Mouse (Mus musculus): ENCODE data around the gene Tomm34. TPM values are rescaled to one million over a fixed set of nuclear protein-coding genes. Genes with fewer than 3 reads are reported as not detected.
A peak's percentile ranks its signal among the peaks of the same experiment; 100 is the strongest.

Gene Tomm34
- polyA plus RNA-seq, 1 experiment, result 31.0 TPM

DNA sequence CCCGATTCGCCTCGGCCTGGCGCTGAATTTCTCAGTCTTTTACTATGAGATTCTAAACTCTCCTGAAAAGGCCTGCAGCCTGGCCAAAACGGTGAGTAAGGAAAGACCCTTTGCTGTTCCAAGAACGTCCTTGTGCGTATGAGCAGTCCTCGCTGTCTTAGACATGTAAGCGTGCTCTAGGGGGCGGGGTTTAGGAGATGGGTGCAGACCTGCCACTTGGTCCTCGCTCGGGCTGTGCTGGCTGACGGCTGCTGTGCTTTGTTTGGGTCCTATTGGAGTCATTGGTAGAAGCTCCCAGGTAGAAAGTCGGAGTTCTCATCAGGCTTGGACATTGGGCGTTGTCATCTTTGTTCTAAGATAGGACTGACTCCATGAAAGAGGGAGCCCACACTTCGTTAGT, 55.7 kb downstream of the Tomm34 start:
- WGBS, result 94% methylated on average over 16 of the region's 16 CpGs
- H3K36me3 ChIP-seq (ENCODE audit: control insufficient read depth, insufficient read depth, low read length), result peaks cover 10% of the 10 kb centered on the region
- no peak for DNase-seq
- TF ChIP-seq CTCF (conservative IDR thresholded peaks at IDR 0.05; ENCODE audit: insufficient read depth, insufficient read length, low read depth, low read length), result no peak
- no peak for TF ChIP-seq POLR2A (IDR thresholded peaks at IDR 0.05; ENCODE audit: low read depth, low read length)
- no peak overlapping the region for H3K4me3 ChIP-seq (ENCODE audit: insufficient read depth, low read depth, low read length)
- no peaks in the 10 kb centered on the region for H3K4me1 ChIP-seq (ENCODE audit: control insufficient read depth, insufficient read depth, low read length)
- no peaks in the 10 kb centered on the region for H3K27me3 ChIP-seq (replicated peaks; ENCODE audit: control insufficient read depth, insufficient read depth, low read length)
- H3K27ac ChIP-seq (ENCODE audit: insufficient read depth, low read depth, low read length), result no peak overlapping the region

DNA sequence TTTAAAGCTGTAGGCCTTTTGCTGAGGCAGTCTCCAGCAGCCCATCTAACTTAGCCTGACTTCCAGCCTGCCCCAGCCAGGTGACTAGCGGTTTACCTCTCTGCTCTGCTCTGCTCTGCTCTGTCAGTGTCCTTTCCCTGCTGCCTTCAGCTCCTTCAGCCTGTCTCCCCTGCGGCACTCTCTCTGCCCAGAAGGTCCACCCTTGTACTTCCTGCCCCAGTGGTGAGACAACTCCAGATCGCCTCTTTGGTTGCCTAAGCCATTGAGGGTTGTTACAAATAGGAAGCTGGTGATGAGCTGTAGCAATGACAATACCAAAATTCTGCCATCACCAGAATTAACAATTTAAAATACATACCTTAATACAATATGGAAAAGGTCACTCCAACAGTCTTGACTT, 60.0 kb downstream of the Tomm34 start:
- Histone ChIP-seq H3K4me1 (ENCODE audit: control insufficient read depth, insufficient read depth, low read length) (peaks cover 23% of the 10 kb centered on the region), H3K4me3 (ENCODE audit: insufficient read depth, low read depth, low read length) (no peak overlapping the region), H3K27me3 (replicated peaks; ENCODE audit: control insufficient read depth, insufficient read depth, low read length) (no peaks in the 10 kb centered on the region), H3K36me3 (ENCODE audit: control insufficient read depth, insufficient read depth, low read length) (peaks cover 5% of the 10 kb centered on the region), H3K27ac (ENCODE audit: insufficient read depth, low read depth, low read length) (no peak overlapping the region)
- no peak for DNase-seq
- 80% methylated on average over 3 of the region's 3 CpGs for WGBS
- TF ChIP-seq POLR2A (IDR thresholded peaks at IDR 0.05; ENCODE audit: low read depth, low read length) (no peak), CTCF (conservative IDR thresholded peaks at IDR 0.05; ENCODE audit: insufficient read depth, insufficient read length, low read depth, low read length) (no peak)

DNA sequence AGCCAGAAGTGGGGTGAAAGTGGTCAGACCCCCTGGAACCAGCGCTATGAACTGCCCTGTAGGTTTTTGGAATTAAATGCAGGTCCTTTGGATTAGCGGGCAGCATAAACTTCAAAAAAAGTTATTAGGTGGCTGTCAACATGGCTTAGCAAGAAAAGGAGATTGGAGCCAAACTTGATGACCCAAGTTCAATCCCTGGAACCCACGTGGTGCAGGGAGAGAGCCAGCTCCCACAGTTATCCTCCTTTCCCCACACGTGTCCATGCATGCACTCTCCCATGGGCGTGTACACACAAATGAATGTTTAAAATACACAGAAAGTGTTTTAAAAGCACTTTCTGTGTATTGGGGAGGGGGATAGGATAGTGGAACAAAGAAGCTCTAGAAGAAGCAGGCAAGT, 60.5 kb downstream of the Tomm34 start:
- WGBS, result 68% methylated on average over 5 of the region's 5 CpGs
- H3K4me3 ChIP-seq (ENCODE audit: insufficient read depth, low read depth, low read length), result no peak overlapping the region
- H3K36me3 ChIP-seq (ENCODE audit: control insufficient read depth, insufficient read depth, low read length), result peaks cover 4% of the 10 kb centered on the region
- H3K27me3 ChIP-seq (replicated peaks; ENCODE audit: control insufficient read depth, insufficient read depth, low read length), result no peaks in the 10 kb centered on the region
- TF ChIP-seq POLR2A (IDR thresholded peaks at IDR 0.05; ENCODE audit: low read depth, low read length) (no peak), CTCF (conservative IDR thresholded peaks at IDR 0.05; ENCODE audit: insufficient read depth, insufficient read length, low read depth, low read length) (no peak)
- H3K27ac ChIP-seq (ENCODE audit: insufficient read depth, low read depth, low read length), result no peak overlapping the region
- H3K4me1 ChIP-seq (ENCODE audit: control insufficient read depth, insufficient read depth, low read length), result peaks cover 23% of the 10 kb centered on the region
- DNase-seq, result no peak

DNA sequence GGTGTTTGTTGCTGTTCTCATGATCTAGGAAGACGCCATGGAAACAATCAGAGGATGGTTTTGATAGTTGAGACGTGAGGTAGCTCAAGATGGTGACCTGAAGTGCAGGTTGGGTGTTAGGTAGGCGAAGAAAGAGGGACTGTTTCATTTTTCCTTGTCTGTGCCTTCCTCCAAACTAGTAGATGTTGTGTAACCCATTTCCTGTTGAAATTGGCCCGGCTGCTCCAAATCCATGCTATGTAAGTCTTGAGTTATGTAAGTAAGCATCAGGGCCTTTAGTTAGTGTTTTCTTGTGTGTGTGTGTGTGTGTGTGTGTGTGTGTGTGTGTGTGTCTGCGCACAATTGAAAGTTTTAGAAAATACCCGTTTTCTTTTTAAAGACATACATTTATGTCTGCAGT, 61.7 kb downstream of the Tomm34 start:
- peak; percentile 42 for DNase-seq
- H3K27ac ChIP-seq (ENCODE audit: insufficient read depth, low read depth, low read length), result peak overlapping the region; percentile 91
- TF ChIP-seq POLR2A (IDR thresholded peaks at IDR 0.05; ENCODE audit: low read depth, low read length), result no peak
- no peak for TF ChIP-seq CTCF (conservative IDR thresholded peaks at IDR 0.05; ENCODE audit: insufficient read depth, insufficient read length, low read depth, low read length)
- 64% methylated on average over 6 of the region's 6 CpGs for WGBS
- no peaks in the 10 kb centered on the region for H3K27me3 ChIP-seq (replicated peaks; ENCODE audit: control insufficient read depth, insufficient read depth, low read length)
- peaks cover 1% of the 10 kb centered on the region; the same call in 1 of the 2 replicates for H3K36me3 ChIP-seq (ENCODE audit: control insufficient read depth, insufficient read depth, low read length)
- H3K4me3 ChIP-seq (ENCODE audit: insufficient read depth, low read depth, low read length), result no peak overlapping the region
- H3K4me1 ChIP-seq (ENCODE audit: control insufficient read depth, insufficient read depth, low read length), result peaks cover 28% of the 10 kb centered on the region

DNA sequence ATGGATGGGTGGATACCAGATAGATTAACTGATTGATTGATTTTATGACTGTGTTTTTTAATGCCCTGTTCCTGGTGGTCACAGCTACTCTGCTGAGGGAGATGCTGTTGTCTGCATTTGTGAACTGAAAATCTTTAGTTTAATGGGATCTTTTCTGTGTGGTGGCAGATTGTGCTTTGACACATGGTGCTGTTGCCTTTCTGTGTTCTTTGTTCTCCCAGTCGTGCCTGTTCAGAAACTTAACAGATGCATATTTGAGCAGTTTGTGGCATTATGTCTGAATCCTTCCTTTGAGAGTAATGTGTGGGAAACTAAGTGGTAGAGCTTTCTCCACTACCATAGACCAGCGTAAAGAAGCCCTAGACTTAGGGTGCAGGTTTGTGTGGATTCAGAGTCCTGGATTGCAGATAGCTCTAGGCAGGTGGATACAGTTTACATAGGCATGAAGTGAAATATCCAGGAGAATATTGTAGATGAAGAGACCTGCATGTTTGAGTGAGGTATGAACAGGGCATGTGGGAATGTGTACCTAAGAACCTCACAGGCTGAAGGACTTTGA, 62.9 kb downstream of the Tomm34 start:
- no peaks in the 10 kb centered on the region for H3K27me3 ChIP-seq (replicated peaks; ENCODE audit: control insufficient read depth, insufficient read depth, low read length)
- H3K27ac ChIP-seq (ENCODE audit: insufficient read depth, low read depth, low read length), result no peak overlapping the region
- H3K36me3 ChIP-seq (ENCODE audit: control insufficient read depth, insufficient read depth, low read length), result no peaks in the 10 kb centered on the region; the same call in 1 of the 2 replicates
- 73% methylated on average over 2 of the region's 2 CpGs for WGBS
- no peak for TF ChIP-seq POLR2A (IDR thresholded peaks at IDR 0.05; ENCODE audit: low read depth, low read length)
- no peak for TF ChIP-seq CTCF (conservative IDR thresholded peaks at IDR 0.05; ENCODE audit: insufficient read depth, insufficient read length, low read depth, low read length)
- H3K4me1 ChIP-seq (ENCODE audit: control insufficient read depth, insufficient read depth, low read length), result peaks cover 28% of the 10 kb centered on the region
- DNase-seq, result no peak
- H3K4me3 ChIP-seq (ENCODE audit: insufficient read depth, low read depth, low read length), result no peak overlapping the region

DNA sequence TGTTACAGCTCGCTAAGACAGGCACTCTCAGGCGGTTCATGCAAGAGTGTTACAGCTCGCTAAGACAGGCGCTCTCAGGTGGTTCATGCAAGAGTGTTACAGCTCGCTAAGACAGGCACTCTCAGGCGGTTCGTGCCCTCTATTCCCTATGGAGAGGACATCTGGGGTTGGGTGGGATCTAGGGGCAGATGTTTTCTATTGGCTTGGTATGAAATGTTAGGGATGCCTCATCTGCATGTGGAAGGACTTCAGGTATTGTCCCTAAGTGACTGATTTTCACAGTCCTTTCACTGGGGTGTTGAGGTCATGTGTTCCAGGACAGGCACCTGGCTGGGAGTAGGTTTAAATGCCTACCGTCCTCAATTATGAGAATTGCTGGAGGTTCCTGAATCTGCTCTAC, 63.4 kb downstream of the Tomm34 start:
- TF ChIP-seq CTCF (conservative IDR thresholded peaks at IDR 0.05; ENCODE audit: insufficient read depth, insufficient read length, low read depth, low read length), result no peak
- no peak for TF ChIP-seq POLR2A (IDR thresholded peaks at IDR 0.05; ENCODE audit: low read depth, low read length)
- no peak for DNase-seq
- Histone ChIP-seq H3K27ac (ENCODE audit: insufficient read depth, low read depth, low read length) (0 out of 2 replicates have a peak overlapping the region, but pooled peaks have one; percentile 4), H3K4me3 (ENCODE audit: insufficient read depth, low read depth, low read length) (no peak overlapping the region), H3K4me1 (ENCODE audit: control insufficient read depth, insufficient read depth, low read length) (peaks cover 30% of the 10 kb centered on the region), H3K36me3 (ENCODE audit: control insufficient read depth, insufficient read depth, low read length) (no peaks in the 10 kb centered on the region; the same call in 1 of the 2 replicates), H3K27me3 (replicated peaks; ENCODE audit: control insufficient read depth, insufficient read depth, low read length) (no peaks in the 10 kb centered on the region)
- WGBS, result 92% methylated on average over 8 of the region's 8 CpGs

DNA sequence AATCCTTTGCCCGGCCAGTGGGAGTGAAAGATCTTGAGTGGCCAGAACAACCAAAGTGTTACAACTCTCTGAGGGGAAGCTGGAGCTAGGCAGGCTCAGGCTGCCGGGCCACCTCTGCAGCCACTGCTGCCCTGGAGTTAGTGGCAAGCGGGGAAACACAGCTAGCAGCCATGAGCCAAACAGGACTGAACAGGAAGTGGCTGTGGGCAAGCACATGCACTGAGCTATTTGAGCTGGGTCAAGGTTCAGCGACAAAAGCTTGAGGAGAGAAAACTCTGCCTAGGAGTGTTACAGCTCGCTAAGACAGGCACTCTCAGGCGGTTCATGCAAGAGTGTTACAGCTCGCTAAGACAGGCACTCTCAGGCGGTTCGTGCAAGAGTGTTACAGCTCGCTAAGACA, 64.0 kb downstream of the Tomm34 start:
- Histone ChIP-seq H3K4me3 (ENCODE audit: insufficient read depth, low read depth, low read length) (no peak overlapping the region), H3K27ac (ENCODE audit: insufficient read depth, low read depth, low read length) (no peak overlapping the region), H3K36me3 (ENCODE audit: control insufficient read depth, insufficient read depth, low read length) (no peaks in the 10 kb centered on the region), H3K27me3 (replicated peaks; ENCODE audit: control insufficient read depth, insufficient read depth, low read length) (no peaks in the 10 kb centered on the region), H3K4me1 (ENCODE audit: control insufficient read depth, insufficient read depth, low read length) (peaks cover 30% of the 10 kb centered on the region)
- 49% methylated on average over 10 of the region's 10 CpGs for WGBS
- no peak for TF ChIP-seq CTCF (conservative IDR thresholded peaks at IDR 0.05; ENCODE audit: insufficient read depth, insufficient read length, low read depth, low read length)
- TF ChIP-seq POLR2A (IDR thresholded peaks at IDR 0.05; ENCODE audit: low read depth, low read length), result no peak
- peak; percentile 83 for DNase-seq

Data from kidney, adult 2 months (tissue).